Mouse (Mus musculus): ENCODE results near the gene Gsg1l2. TPM values are rescaled to one million over a fixed set of nuclear protein-coding genes. Genes with fewer than 3 reads are reported as not detected.

Gsg1l2 gene
- polyA plus RNA-seq, 1 experiment from 2014 or later: not detected

GRCm38 (mm10) chr11:67756287-67756686, 18.1 kb upstream of the Gsg1l2 start:
- Histone ChIP-seq H3K36me3 (ENCODE audit: control insufficient read depth, insufficient read depth, low read length) (no peaks in the 10 kb centered on the region), H3K4me1 (replicated peaks; ENCODE audit: control insufficient read depth, insufficient read depth, low read length) (no peaks in the 10 kb centered on the region), H3K27ac (ENCODE audit: low read depth, low read length) (no peak overlapping the region), H3K4me2 (no peak overlapping the region), H3K4me3 (ENCODE audit: low read depth, low read length) (no peak overlapping the region), H3K9me3 (ENCODE audit: control insufficient read depth, low read length) (no peaks in the 10 kb centered on the region), H3K9ac (ENCODE audit: low read depth, low read length) (no peak overlapping the region), H3K27me3 (replicated peaks; ENCODE audit: control insufficient read depth, insufficient read depth, low read length) (no peaks in the 10 kb centered on the region)
- 85% methylated on average over 1 of the region's 1 CpGs for WGBS
- ATAC-seq (replicated peaks; ENCODE audit: low FRiP score): no peak
- DNase-seq (ENCODE audit: low spot score): no peak

- DNase-seq (ENCODE audit: low spot score): no peak
- no peak overlapping the region for H3K4me2 ChIP-seq
- no peaks in the 10 kb centered on the region for H3K36me3 ChIP-seq (ENCODE audit: control insufficient read depth, insufficient read depth, low read length)
- H3K27me3 ChIP-seq (replicated peaks; ENCODE audit: control insufficient read depth, insufficient read depth, low read length): no peaks in the 10 kb centered on the region
- no peaks in the 10 kb centered on the region for H3K4me1 ChIP-seq (replicated peaks; ENCODE audit: control insufficient read depth, insufficient read depth, low read length)
- no peak overlapping the region for H3K4me3 ChIP-seq (ENCODE audit: low read depth, low read length)
- ATAC-seq (replicated peaks; ENCODE audit: low FRiP score): no peak
- H3K9me3 ChIP-seq (ENCODE audit: control insufficient read depth, low read length): no peaks in the 10 kb centered on the region
- no peak overlapping the region for H3K9ac ChIP-seq (ENCODE audit: low read depth, low read length)
- WGBS: 66% methylated on average over 15 of the region's 15 CpGs
- H3K27ac ChIP-seq (ENCODE audit: low read depth, low read length): no peak overlapping the region
Measured at GRCm38 (mm10) chr11:67757373-67758167, 16.8 kb upstream of the Gsg1l2 start.

- Histone ChIP-seq H3K4me2 (no peak within 1 kb of the TSS), H3K36me3 (ENCODE audit: control insufficient read depth, insufficient read depth, low read length) (no peaks in the 10 kb centered on the region), H3K4me1 (replicated peaks; ENCODE audit: control insufficient read depth, insufficient read depth, low read length) (no peaks in the 10 kb centered on the region), H3K27me3 (replicated peaks; ENCODE audit: control insufficient read depth, insufficient read depth, low read length) (no peaks in the 10 kb centered on the region), H3K9me3 (ENCODE audit: control insufficient read depth, low read length) (no peaks in the 10 kb centered on the region), H3K4me3 (ENCODE audit: low read depth, low read length) (no peak within 1 kb of the TSS), H3K27ac (ENCODE audit: low read depth, low read length) (no peak within 1 kb of the TSS), H3K9ac (ENCODE audit: low read depth, low read length) (no peak within 1 kb of the TSS)
- WGBS: 74% methylated on average over 14 of the region's 14 CpGs
- DNase-seq (ENCODE audit: low spot score) (no peak), ATAC-seq (replicated peaks; ENCODE audit: low FRiP score) (no peak)
Measured at GRCm38 (mm10) chr11:67771053-67771452, 3.4 kb upstream of the Gsg1l2 start, which contains the start of gene Glp2r. Gene Glp2r (minus strand): TSS chr11:67771153.

- H3K9ac ChIP-seq (ENCODE audit: low read depth, low read length): no peak overlapping the region
- DNase-seq (ENCODE audit: low spot score) (no peak), ATAC-seq (replicated peaks; ENCODE audit: low FRiP score) (no peak)
- no peak overlapping the region for H3K27ac ChIP-seq (ENCODE audit: low read depth, low read length)
- H3K27me3 ChIP-seq (replicated peaks; ENCODE audit: control insufficient read depth, insufficient read depth, low read length): no peaks in the 10 kb centered on the region
- no peak overlapping the region for H3K4me2 ChIP-seq
- H3K9me3 ChIP-seq (ENCODE audit: control insufficient read depth, low read length): no peaks in the 10 kb centered on the region
- 87% methylated on average over 2 of the region's 2 CpGs for WGBS
- no peak overlapping the region for H3K4me3 ChIP-seq (ENCODE audit: low read depth, low read length)
- no peaks in the 10 kb centered on the region for H3K4me1 ChIP-seq (replicated peaks; ENCODE audit: control insufficient read depth, insufficient read depth, low read length)
- no peaks in the 10 kb centered on the region for H3K36me3 ChIP-seq (ENCODE audit: control insufficient read depth, insufficient read depth, low read length)
Measured at GRCm38 (mm10) chr11:67771691-67772090, 2.7 kb upstream of the Gsg1l2 start.

GRCm38 (mm10) chr11:67772577-67772976, 1.8 kb upstream of the Gsg1l2 start:
- no peaks in the 10 kb centered on the region for H3K36me3 ChIP-seq (ENCODE audit: control insufficient read depth, insufficient read depth, low read length)
- DNase-seq (ENCODE audit: low spot score): no peak

GRCm38 (mm10) chr11:67790182-67790581, 15.8 kb downstream of the Gsg1l2 start:
- no peak overlapping the region for H3K27ac ChIP-seq (ENCODE audit: low read depth, low read length)
- 57% methylated on average over 11 of the region's 11 CpGs for WGBS

More at GRCm38 (mm10) chr11:67772577-67772976, 1.8 kb upstream of the Gsg1l2 start:
- Histone ChIP-seq H3K9ac (ENCODE audit: low read depth, low read length) (no peak overlapping the region), H3K4me3 (ENCODE audit: low read depth, low read length) (no peak overlapping the region), H3K27me3 (replicated peaks; ENCODE audit: control insufficient read depth, insufficient read depth, low read length) (no peaks in the 10 kb centered on the region), H3K9me3 (ENCODE audit: control insufficient read depth, low read length) (no peaks in the 10 kb centered on the region), H3K4me2 (no peak overlapping the region), H3K4me1 (replicated peaks; ENCODE audit: control insufficient read depth, insufficient read depth, low read length) (no peaks in the 10 kb centered on the region), H3K27ac (ENCODE audit: low read depth, low read length) (no peak overlapping the region)
- ATAC-seq (replicated peaks; ENCODE audit: low FRiP score): no peak
- WGBS: 29% methylated on average over 8 of the region's 8 CpGs

GRCm38 (mm10) chr11:67797931-67798330, 23.5 kb downstream of the Gsg1l2 start, which contains the start of gene Dhrs7c:
Gene Dhrs7c (plus strand): TSS chr11:67798187.
- DNase-seq (ENCODE audit: low spot score) (no peak), ATAC-seq (replicated peaks; ENCODE audit: low FRiP score) (no peak)
- no peaks in the 10 kb centered on the region for H3K4me1 ChIP-seq (replicated peaks; ENCODE audit: control insufficient read depth, insufficient read depth, low read length)
- H3K4me3 ChIP-seq (ENCODE audit: low read depth, low read length): no peak within 1 kb of the TSS
- no peak within 1 kb of the TSS for H3K9ac ChIP-seq (ENCODE audit: low read depth, low read length)
- no peaks in the 10 kb centered on the region for H3K9me3 ChIP-seq (ENCODE audit: control insufficient read depth, low read length)
- no peaks in the 10 kb centered on the region for H3K27me3 ChIP-seq (replicated peaks; ENCODE audit: control insufficient read depth, insufficient read depth, low read length)
- no peaks in the 10 kb centered on the region for H3K36me3 ChIP-seq (ENCODE audit: control insufficient read depth, insufficient read depth, low read length)
- no peak within 1 kb of the TSS for H3K27ac ChIP-seq (ENCODE audit: low read depth, low read length)
- WGBS: 86% methylated on average over 7 of the region's 7 CpGs
- H3K4me2 ChIP-seq: no peak within 1 kb of the TSS

More at GRCm38 (mm10) chr11:67790182-67790581, 15.8 kb downstream of the Gsg1l2 start:
- DNase-seq (ENCODE audit: low spot score): no peak
- H3K4me1 ChIP-seq (replicated peaks; ENCODE audit: control insufficient read depth, insufficient read depth, low read length): no peaks in the 10 kb centered on the region
- no peaks in the 10 kb centered on the region for H3K36me3 ChIP-seq (ENCODE audit: control insufficient read depth, insufficient read depth, low read length)
- no peak overlapping the region for H3K4me2 ChIP-seq
- H3K9me3 ChIP-seq (ENCODE audit: control insufficient read depth, low read length): no peaks in the 10 kb centered on the region
- ATAC-seq (replicated peaks; ENCODE audit: low FRiP score): no peak
- H3K27me3 ChIP-seq (replicated peaks; ENCODE audit: control insufficient read depth, insufficient read depth, low read length): no peaks in the 10 kb centered on the region
- no peak overlapping the region for H3K4me3 ChIP-seq (ENCODE audit: low read depth, low read length)
- H3K9ac ChIP-seq (ENCODE audit: low read depth, low read length): no peak overlapping the region

- DNase-seq (ENCODE audit: low spot score) (no peak), ATAC-seq (replicated peaks; ENCODE audit: low FRiP score) (no peak)
- no peak overlapping the region for H3K4me3 ChIP-seq (ENCODE audit: low read depth, low read length)
- no peak overlapping the region for H3K27ac ChIP-seq (ENCODE audit: low read depth, low read length)
- no peaks in the 10 kb centered on the region for H3K36me3 ChIP-seq (ENCODE audit: control insufficient read depth, insufficient read depth, low read length)
- H3K4me2 ChIP-seq: no peak overlapping the region
- H3K9me3 ChIP-seq (ENCODE audit: control insufficient read depth, low read length): no peaks in the 10 kb centered on the region
- no peaks in the 10 kb centered on the region for H3K27me3 ChIP-seq (replicated peaks; ENCODE audit: control insufficient read depth, insufficient read depth, low read length)
- no peak overlapping the region for H3K9ac ChIP-seq (ENCODE audit: low read depth, low read length)
- H3K4me1 ChIP-seq (replicated peaks; ENCODE audit: control insufficient read depth, insufficient read depth, low read length): no peaks in the 10 kb centered on the region
Measured at GRCm38 (mm10) chr11:67800130-67800723, 25.8 kb downstream of the Gsg1l2 start.

GRCm38 (mm10) chr11:67801169-67801568, 26.8 kb downstream of the Gsg1l2 start:
- Histone ChIP-seq H3K27ac (ENCODE audit: low read depth, low read length) (no peak overlapping the region), H3K4me2 (no peak overlapping the region), H3K9me3 (ENCODE audit: control insufficient read depth, low read length) (no peaks in the 10 kb centered on the region), H3K4me1 (replicated peaks; ENCODE audit: control insufficient read depth, insufficient read depth, low read length) (no peaks in the 10 kb centered on the region), H3K9ac (ENCODE audit: low read depth, low read length) (no peak overlapping the region), H3K4me3 (ENCODE audit: low read depth, low read length) (no peak overlapping the region), H3K27me3 (replicated peaks; ENCODE audit: control insufficient read depth, insufficient read depth, low read length) (no peaks in the 10 kb centered on the region), H3K36me3 (ENCODE audit: control insufficient read depth, insufficient read depth, low read length) (no peaks in the 10 kb centered on the region)
- ATAC-seq (replicated peaks; ENCODE audit: low FRiP score) (no peak), DNase-seq (ENCODE audit: low spot score) (no peak)
- WGBS: 80% methylated on average over 8 of the region's 8 CpGs
